Mouse (Mus musculus) lung, adult 2 months (tissue): ENCODE measurements at regions not wholly inside any gene's neighbourhood (a gene's known extent, or its start where the extent isn't known, plus 50 kb on each side); places are given as distances from the start of the nearest gene placed in this dataset.

Experiments used
- DNase-seq: peaks from one replicate; pipeline ENCODE4 v3.0.0; 2022
- H3K4me1 ChIP-seq: fragments of 200-500 bp; 2 replicates; pipeline ENCODE4 v1.6.1; 2011; ENCODE audit warnings: low read length; ENCODE audit not compliant: control insufficient read depth, insufficient read depth
- H3K4me3 ChIP-seq: fragments of 200-500 bp; replicated peaks from 2 replicates; pipeline ENCODE3; 2011; ENCODE audit warnings: low read depth, mild to moderate bottlenecking, control low read depth, low read length; ENCODE audit errors: extremely low read depth
- CTCF ChIP-seq: fragments of 200-500 bp; IDR thresholded peaks from 2 replicates; pipeline ENCODE4 v1.5.1; 2011; ENCODE audit warnings: mild to moderate bottlenecking, low read length, control low read depth; ENCODE audit not compliant: insufficient read depth
- POLR2A ChIP-seq: fragments of 200-500 bp; IDR thresholded peaks from 2 replicates; pipeline ENCODE4 v1.6.1; 2011; ENCODE audit warnings: low read depth, mild to moderate bottlenecking, control low read depth, low read length, borderline replicate concordance; ENCODE audit errors: extremely low read depth
- WGBS: fragments of 180-500 bp; shearing (Covaris S2); methylation state at CpG from one replicate; pipeline ENCODE4 v1.1.7; 2018; 5-methylcytosine and 5-hydroxymethylcytosine counted together

DNA sequence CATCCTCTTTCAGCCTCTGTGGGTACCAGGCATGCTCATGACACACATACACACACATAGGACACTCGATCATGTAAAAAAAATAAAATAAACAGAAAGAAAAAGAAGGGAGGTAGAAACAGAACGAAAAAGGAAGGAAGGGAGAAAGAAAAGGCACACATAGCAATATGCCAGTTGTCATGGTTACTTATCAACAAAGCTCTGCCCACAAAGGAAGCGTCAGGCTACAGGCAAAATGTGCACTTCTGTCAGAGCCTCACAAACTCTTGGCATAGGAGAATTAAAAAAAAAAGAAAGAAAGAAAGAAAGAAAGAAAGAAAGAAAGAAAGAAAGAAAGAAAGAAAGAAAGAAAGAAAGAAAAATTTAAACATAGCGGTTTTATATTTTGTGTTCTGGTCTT lies 56.9 kb upstream of the Sox2 start:
- DNase-seq: no peak
- Histone ChIP-seq H3K4me3 (no peak overlapping the region), H3K4me1 (no peaks in the 10 kb centered on the region)
- TF ChIP-seq CTCF (no peak), POLR2A (no peak)
- 42% methylated on average over 4 of the region's 4 CpGs for WGBS

DNA sequence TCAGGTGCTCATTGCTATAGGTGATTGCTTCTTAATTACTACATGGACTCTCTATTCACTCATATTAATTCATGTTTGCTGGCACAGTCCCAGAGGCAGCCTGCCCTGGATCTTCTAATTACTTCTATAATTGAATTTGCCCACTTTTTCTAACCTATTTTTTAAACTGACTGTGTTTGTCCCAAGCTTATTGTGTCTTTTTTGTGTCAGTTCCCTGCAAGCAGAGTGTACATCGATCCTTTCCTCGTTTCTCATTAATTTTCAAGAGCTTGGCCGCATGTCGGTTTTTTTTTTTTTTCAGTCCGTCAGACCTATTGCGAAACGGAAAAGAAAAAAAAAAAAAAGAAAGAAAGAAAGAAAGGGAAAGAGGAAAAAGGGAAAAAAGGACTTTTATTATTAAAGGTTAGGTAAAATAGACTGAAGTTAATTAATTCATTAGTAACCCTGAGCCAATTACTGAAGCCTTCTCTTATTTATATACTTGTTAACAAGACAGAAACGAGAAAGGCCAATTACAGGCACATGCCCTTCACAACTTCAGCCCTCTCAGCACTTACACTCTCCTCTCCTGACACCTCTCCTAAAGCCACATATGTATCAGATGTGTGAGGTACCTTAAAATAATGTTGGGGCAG lies 72.2 kb upstream of the Sox2 start:
- Histone ChIP-seq H3K4me3 (no peak overlapping the region), H3K4me1 (no peaks in the 10 kb centered on the region)
- WGBS: 54% methylated on average over 8 of the region's 8 CpGs
- no peak for TF ChIP-seq POLR2A
- no peak for TF ChIP-seq CTCF
- DNase-seq: no peak

DNA sequence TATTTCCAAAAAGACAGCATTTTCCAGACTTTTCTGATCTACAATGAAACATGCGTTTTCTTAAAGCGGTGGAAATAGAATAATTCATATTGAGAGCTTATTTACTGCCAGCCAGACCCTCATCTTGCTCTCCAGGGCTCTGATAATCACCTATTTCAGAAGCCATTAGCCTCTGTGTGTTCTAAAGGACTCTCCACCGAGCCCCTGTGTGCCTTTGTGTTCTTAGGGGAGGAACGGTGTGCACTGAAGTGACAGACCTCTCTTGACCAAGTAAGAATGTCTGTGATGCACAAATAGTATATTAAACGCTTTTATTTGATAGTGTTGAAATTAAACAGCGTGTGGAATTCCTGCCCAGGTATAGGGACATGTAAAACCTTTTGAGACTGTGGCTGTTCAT lies 73.1 kb upstream of the Sox2 start:
- 64% methylated on average over 6 of the region's 6 CpGs for WGBS
- no peak for TF ChIP-seq CTCF
- no peak for TF ChIP-seq POLR2A
- H3K4me1 ChIP-seq: no peaks in the 10 kb centered on the region
- no peak for DNase-seq
- no peak overlapping the region for H3K4me3 ChIP-seq

DNA sequence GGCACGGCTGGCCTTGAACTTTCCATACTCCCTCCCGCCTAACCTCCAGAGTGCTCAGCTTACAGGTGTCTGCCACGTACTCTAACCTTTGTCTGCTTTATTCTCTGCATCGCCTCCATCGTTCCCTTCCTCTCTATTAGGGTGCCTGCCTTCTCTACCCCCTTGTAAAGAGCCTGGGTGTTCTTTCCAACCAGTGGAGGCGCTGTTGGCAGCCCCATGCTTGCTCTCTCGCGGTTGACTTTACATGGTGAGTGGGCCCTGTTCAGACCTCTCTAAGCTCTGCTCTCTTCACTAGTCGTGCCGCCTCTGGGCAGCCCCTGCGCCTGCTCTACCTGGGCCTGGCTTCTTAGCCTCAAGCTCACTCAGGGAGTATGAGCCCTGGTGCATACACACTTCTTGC lies 74.0 kb upstream of the Sox2 start:
- H3K4me1 ChIP-seq: no peaks in the 10 kb centered on the region
- no peak for TF ChIP-seq POLR2A
- TF ChIP-seq CTCF: no peak
- 46% methylated on average over 11 of the region's 11 CpGs for WGBS

DNA sequence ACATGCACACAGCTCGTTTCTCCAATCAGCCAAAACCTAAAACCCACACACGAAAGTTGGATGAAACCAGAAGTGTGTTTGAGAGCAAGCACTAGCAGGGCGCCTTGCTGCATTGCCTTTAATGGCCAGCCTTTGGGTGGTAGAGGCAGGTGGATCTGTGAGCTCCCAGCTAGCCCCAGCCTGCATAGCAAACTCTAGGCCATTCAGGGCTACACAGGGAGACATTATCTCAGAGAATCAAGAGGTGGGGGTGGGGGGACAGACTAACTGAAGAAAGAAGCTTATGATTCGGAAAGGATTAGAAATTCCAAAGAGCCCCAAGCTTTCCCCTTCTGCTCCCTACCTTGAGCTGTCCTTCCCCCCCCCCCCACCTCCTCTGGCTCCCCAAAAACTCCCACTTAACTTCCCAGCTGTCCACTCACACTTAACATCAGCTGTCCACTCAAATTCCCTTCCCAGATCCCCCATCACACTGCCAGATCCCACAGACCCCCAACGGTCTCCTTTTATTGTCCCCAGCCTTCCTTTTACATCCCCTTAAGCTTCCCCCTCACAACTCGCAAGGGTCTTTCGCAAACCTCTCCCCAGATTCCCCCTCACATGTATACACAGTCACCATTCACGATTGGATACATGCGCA lies 75.4 kb upstream of the Sox2 start:
- WGBS: 75% methylated on average over 9 of the region's 9 CpGs
- no peak for DNase-seq
- TF ChIP-seq CTCF (no peak), POLR2A (no peak)
- Histone ChIP-seq H3K4me1 (no peaks in the 10 kb centered on the region), H3K4me3 (no peak overlapping the region)

More for the DNA sequence above, 74.0 kb upstream of the Sox2 start:
- no peak overlapping the region for H3K4me3 ChIP-seq
- no peak for DNase-seq

DNA sequence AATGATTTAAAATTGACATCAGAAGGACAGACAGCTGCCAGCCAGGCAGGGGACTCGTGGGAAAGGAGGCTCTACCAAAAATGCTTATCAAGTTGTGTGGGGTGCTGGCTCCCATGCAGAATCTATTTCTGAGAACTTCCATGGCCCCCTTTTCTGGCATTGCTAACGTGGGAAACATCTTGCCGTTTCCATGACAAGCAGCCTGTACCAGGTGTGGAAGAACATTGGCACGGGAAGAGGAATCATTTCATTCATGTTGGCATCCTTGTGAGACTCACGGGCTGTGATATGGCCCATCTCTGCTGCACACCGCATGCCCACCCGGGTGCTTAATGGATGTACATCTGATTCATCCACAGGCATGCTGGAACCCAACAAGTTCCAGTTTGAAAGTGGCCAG lies 76.9 kb upstream of the Sox2 start:
- 85% methylated on average over 7 of the region's 7 CpGs for WGBS
- no peak for DNase-seq
- TF ChIP-seq CTCF (no peak), POLR2A (no peak)
- Histone ChIP-seq H3K4me3 (no peak overlapping the region), H3K4me1 (no peaks in the 10 kb centered on the region)

DNA sequence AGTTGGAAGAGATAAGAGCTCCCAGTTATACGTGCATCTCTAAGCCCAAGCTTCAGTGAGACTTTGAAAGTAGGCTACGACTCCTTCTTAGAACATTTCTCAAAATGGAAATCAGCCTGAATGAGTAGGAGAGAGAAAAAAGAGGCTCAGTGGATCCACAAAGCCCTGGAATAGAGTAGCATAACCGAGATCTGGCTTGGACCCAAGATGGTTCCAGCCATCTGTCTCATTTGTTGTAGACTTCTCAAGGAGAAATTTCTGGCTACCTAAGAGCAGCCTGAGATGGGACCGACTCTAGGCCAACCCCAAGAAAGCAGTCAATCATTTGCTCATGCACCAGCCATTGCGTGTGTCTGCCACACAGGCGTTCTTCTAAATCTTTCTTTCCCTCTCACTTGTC lies 78.1 kb upstream of the Sox2 start:
- WGBS: 83% methylated on average over 6 of the region's 6 CpGs
- TF ChIP-seq POLR2A (no peak), CTCF (no peak)
- DNase-seq: no peak

DNA sequence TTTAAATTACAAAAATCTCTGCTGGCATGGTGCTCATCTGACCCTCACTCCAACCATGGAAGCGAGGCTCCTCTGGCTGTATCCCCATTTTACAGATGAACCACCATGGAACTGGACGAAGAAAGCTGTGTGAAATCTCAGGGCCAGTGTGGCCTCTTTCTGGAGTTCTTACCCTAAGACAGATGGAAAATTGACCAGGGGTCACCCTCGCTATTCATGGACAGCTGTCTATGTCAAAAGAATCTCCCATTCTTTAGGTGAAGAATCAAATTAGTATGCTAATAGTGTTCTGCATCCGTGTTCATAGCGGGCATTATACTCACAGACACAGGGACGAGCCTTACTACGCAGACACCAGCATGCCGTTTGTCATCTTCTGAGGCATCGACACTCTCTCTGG lies 78.6 kb upstream of the Sox2 start:
- TF ChIP-seq CTCF (no peak), POLR2A (no peak)
- no peaks in the 10 kb centered on the region for H3K4me1 ChIP-seq
- DNase-seq: no peak
- no peak overlapping the region for H3K4me3 ChIP-seq
- WGBS: 89% methylated on average over 9 of the region's 9 CpGs

More for the DNA sequence above, 78.1 kb upstream of the Sox2 start:
- H3K4me3 ChIP-seq: no peak overlapping the region
- H3K4me1 ChIP-seq: no peaks in the 10 kb centered on the region

DNA sequence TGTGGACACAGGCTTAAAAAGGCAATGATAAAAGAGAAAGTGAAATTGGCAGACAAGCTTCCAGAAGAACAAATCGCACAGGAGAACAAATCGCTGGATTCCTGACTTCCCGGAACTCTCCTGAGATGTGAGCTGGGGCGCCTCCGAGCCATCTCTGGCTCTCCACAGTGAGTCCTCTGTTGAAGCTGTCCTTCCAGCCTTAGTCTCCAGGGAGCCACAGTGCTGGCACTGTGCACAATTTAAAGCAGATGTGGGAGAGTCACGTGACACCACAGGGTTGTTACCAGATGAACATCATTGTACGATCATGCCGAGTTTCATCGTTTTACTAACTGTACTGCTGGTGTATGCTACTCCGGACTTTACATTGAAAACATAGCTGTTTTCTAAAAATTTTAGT lies 80.2 kb upstream of the Sox2 start:
- H3K4me1 ChIP-seq: no peaks in the 10 kb centered on the region
- WGBS: 75% methylated on average over 10 of the region's 10 CpGs
- no peak for DNase-seq
- TF ChIP-seq CTCF: no peak
- no peak for TF ChIP-seq POLR2A
- no peak overlapping the region for H3K4me3 ChIP-seq

DNA sequence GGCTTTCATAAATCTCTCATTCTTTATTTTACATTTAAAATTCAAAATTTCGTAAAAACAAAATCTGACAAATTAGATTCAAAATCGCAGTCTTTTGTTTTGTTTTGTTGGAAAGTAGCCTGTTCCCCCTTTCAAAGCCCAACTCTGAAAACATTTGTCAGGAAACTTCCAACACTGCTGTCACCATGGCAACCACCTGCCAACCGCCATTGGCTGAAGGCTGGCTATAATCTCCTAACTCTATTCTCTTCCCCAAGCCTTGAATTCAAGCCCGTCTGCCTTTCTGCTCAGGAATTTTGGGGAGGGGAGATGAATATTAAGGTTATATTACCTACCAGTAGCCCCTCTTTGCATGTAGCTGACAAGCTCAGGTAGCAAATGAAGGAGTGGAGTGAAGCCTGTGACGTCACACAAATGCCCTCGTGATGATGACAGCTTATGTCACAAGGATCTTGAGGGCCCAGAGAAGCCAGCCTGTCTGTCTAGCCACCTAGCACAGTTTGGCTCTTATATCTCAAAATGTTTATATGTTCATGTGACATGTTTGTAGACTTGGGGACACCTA lies 82.0 kb upstream of the Sox2 start:
- no peak for TF ChIP-seq POLR2A
- no peak for TF ChIP-seq CTCF
- 61% methylated on average over 6 of the region's 6 CpGs for WGBS
- no peak overlapping the region for H3K4me3 ChIP-seq
- H3K4me1 ChIP-seq: no peaks in the 10 kb centered on the region
- DNase-seq: no peak
